Mouse (Mus musculus) layer of hippocampus, adult 9-10 months (tissue): ENCODE measurements around the gene Sdf4.

ENCODE experiments used
- DNase-seq: peaks from one replicate; pipeline ENCODE4 v3.0.0; 2022; ENCODE audit warnings: low spot score

Gene Sdf4

GRCm38 (mm10) chr4:156008369-156008768 lies 15.7 kb downstream of the Sdf4 start:
- DNase-seq = no peak

DNA sequence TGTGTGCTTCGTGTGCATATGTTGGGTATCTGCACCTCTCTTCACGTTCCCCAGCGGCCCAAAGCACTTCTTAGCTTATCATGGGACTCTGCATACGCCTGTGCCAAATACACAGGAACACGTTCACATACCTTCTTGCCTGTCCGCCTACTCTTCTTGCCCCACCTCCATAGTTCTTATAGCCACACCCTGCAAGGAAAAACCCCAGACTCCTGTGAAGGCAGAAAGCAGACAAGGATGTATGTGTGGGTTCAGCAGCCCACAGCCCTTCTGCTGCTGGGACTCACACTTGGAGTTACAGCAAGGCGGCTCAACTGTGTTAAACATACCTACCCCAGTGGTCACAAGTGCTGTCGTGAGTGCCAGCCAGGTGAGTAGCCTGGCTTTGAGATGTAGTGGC lies 21.0 kb downstream of the Sdf4 start, which contains the start of gene Tnfrsf4:
TSS of gene Tnfrsf4 (plus strand) at position 207 of the 400 bp plus-strand sequence.
- DNase-seq = no peak

DNA sequence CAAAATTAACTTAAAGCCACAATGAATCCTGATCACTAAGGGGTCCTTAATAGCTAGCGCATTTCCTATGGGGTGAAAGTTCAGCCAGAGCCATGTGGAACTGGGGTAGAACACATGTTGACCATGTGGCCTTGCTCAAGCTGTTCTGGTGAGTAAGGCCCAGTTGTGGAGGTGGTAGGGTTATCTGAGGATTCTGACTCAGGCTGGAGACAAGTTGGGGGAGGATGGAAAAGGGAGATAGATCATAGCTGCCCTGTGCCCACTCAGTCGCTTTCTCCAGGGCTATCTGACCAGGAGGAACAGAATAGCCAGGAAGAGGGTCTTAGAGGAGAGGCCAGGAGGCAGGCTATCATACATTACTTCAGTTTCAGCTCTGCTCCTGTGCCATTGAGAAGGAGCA lies 21.8 kb downstream of the Sdf4 start:
- DNase-seq = no peak

GRCm38 (mm10) chr4:156019771-156020170 lies 27.1 kb downstream of the Sdf4 start:
- DNase-seq = no peak

DNA sequence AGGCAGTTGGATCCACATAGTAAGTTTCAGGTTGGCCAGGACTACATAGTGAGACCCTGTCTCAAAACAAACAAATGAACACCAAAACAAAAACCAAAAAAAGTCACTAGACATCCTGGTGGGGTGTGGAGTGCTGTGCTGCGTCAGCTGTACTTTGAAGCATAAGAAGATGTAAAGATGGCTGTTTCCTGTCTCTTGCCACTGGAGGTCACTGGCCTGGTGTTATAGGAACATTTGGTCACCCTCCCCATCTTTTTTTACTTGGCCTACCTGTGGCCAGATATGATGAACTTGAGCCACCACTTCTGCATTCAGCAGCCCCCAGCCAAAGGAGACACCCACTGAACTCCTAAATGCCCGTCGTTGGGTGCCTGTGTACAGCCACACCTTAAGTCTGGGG lies 28.7 kb downstream of the Sdf4 start:
- DNase-seq = no peak

DNA sequence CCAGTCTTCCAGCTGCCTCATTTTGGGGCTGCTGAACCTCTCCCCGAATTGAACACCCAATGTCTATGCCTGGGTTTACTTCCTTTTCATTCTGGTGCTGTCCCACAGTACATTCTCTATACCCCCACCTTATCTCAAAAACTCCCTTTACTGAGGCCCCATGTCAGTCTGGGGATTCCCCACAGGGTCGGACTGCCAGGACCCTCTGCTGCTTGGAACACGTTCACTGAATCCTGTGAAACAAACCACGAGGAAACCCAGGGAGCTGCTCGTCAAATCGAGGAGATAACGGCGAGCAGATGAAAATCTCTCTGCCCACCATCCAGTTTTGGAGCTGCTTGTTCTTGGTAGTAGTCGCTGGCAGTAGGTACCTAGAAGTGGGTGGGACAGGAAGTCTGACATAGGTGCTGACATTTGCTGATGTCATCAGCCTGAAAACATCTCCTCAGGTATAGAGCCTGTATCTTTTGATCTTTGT lies 29.3 kb downstream of the Sdf4 start:
- no peak for DNase-seq

- DNase-seq = no peak
Measured at GRCm38 (mm10) chr4:156023520-156023919, 30.8 kb downstream of the Sdf4 start.

DNA sequence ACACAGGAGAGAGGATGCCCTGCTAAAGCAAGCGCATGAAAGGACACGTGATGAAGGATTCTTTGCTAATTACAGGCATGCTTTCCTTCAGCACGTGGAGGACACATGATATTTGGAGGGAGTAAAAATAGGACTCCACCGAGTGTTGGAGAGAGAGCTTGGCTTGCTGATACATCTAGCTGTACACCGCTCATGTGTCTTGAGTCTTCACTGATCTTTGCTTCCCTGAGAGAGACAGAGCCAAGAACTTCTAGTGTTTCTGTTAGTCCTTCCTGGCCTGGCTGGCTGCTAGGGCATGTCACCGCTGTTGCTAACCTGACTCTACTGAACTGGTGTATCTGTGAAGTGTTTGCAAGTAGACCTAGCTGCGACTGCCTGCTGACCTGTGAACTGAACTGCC lies 31.5 kb downstream of the Sdf4 start:
- DNase-seq = no peak

- no peak for DNase-seq
Measured at GRCm38 (mm10) chr4:156026013-156026412, 33.3 kb downstream of the Sdf4 start, which contains the start of gene Tnfrsf18. TSS of gene Tnfrsf18 (plus strand) at chr4:156026164.

- no peak for DNase-seq
Measured at GRCm38 (mm10) chr4:156028580-156028979, 35.9 kb downstream of the Sdf4 start.

DNA sequence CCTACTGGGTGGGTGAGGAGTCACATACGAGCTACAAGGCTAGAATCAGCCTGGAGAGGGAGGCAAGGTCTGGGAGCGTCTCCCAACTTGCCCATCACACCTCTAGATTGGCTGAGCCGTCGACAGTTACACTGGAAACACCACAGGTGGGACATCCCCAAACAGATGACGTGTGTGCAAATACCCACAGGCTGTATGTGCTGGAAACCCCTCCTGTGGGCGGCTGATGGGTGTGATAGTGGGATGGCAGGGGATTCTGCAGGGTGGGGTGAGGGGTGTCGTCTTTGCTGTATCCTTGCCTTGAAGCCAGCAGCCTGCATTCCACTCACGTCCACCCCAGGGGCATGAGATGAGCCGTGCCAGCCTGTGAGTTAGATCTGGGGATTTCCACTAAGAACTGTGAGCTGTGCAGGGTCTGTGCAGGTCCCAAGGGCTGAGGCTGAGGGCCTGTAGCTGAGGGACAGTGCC lies 38.0 kb downstream of the Sdf4 start:
- no peak for DNase-seq

GRCm38 (mm10) chr4:156031255-156031592 lies 38.6 kb downstream of the Sdf4 start:
- no peak for DNase-seq

- peak; percentile 35 for DNase-seq
Measured at GRCm38 (mm10) chr4:156031593-156032391, 39.1 kb downstream of the Sdf4 start.

DNA sequence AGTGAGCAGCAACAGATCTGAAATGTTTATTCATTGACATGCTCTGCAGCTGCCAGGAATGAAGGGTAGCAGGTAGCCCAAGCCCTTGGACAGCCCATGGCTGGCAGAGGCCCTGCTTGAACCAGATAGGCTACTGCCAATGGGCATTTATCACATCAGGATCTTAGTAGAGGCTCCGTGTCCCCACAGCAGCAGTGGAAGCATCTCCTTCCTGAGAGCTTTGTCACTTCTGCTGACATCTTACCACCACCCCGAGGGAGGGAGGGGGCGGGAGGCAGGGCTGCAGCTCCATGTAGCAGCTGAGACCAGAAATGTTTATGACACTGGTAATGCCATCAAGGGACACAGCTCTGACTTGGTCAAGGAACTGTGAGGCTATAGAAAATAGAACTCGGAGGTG lies 40.2 kb downstream of the Sdf4 start:
- no peak for DNase-seq

DNA sequence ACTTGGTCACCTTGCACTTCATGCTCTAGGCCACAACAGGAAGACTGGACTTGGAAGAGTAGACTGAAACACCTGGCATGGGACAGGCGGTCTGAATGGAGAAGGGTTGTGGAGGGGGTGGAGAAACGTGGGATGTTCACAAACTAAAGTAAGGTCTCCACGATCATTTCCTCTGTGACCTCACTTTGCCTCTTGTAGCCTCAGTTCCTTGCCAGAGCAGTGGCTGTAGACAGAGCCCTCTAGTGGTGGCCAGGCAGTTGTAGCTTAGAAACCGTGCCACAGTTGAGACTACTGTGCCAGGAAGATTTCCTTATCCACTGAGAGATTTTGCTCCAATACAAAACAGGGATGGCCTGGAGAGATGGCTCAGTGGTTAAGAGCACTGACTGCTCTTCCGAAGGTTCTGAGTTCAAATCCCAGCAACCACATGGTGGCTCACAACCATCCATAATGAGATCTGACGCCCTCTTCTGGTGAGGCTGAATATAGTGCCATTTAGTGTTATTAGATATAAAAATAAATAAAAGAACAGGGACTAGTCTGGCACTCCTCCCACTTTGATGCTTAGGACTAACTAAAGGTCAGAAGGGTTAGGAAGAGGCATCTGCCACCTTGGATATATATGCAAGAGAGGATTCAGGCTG lies 40.9 kb downstream of the Sdf4 start:
- DNase-seq = no peak

DNA sequence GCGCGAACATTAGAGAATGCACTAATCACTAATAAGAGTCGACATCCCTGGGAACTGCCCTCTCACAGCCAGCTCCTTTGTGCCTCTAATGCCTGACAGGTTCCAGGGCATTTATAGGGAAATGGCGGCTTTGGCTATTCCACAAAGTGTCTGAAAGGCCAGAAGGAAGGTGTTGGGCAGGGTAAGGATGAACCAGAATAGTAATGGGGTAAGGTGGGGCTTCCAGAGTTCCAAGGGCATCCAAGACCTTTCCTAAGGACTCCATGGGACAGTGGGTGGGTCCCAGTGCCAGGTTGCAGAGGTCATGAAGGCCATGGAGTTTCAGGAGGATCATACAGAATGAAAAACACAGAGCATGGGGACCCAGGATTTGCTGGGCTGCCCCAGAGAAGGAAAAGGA lies 41.6 kb downstream of the Sdf4 start:
- DNase-seq = no peak

- no peak for DNase-seq
Measured at GRCm38 (mm10) chr4:156034901-156035300, 42.2 kb downstream of the Sdf4 start.

GRCm38 (mm10) chr4:156044754-156045153 lies 52.1 kb downstream of the Sdf4 start:
- DNase-seq = no peak

GRCm38 (mm10) chr4:156049779-156050178 lies 57.1 kb downstream of the Sdf4 start:
- no peak for DNase-seq

DNA sequence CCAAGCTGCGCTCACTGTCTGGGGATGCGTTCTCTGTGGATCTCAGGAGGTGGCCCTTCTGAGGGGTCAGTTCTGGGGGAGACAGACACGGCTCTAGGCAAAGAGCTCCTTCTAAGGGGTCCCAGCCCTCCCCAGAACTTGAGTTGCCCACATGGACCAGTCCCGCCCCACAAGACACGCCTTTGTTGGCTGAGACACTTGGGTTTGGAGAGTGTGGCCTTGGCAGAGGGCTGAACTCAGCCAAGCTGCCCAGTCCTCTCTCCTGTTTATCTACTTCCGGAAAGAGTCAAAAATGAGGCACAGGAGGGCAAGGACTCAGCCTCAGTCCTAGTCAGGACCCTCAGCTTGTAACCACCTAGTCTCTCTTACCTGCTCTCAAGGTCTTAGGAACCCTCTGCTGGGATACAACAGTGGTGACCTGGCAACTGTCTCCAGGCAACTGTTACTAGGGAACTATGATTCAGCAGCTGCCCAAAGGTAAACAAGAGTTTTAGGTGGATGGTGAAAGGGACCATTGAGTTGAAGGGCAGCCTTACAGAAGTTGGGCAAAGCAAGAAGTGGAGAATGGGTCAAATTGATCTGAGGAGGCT lies 57.8 kb downstream of the Sdf4 start:
- no peak for DNase-seq

DNA sequence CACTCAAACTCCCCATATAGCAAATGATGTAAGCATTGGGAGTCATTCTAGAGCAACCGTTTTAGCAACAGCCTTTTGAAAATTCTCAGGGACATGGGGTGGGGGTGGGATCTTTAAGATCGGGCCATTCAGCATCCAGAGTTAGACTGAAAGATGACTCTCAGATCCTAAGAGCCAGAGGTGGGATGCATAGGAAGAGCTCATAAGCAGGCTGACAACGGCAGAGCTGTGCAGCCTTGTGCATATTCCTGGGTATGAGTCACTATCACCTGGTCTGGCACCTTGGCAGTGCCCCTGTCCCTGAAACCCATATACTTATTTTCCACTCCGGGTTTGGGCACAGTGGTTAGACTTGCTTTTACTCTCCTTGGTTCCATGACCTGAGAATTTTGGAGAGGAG lies 60.4 kb downstream of the Sdf4 start:
- no peak for DNase-seq

DNA sequence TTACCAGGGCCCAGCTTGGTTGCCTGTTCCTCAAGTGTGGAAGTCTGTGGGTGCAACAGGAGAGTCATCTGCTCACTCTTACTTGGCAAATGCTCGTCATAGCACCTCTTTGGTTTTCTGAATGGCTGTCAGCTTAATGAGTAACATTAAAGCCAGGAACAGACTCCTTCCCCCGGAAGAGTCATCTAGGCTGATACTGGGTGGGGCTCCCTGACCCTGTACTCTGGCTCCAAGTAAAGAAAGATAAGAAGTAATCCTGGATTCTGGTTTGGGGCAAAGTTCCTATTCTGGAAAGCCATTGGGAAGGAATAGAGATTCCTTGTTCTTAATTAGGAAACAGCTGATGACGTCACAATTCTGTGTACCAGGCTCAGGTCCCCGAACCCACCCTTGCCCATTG lies 61.5 kb downstream of the Sdf4 start:
- DNase-seq = no peak

DNA sequence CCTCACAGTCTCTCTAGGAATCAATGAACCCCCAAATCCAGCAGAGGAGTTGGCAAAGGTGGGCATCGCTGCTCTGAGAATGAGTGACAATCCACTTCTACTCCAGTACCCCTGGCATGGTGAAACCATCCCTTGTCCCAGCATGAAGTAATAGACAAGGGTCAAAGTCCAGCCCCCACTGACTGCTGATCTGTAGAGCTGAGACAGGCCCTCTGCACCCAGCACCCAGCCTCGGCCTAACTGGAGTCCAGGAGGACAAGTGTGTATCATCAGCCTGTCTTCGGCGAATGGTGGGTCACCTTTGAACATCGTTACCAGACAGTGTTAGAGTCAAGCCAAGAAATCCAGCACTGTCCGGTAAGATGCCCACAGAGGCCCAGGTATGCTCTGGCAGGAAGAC lies 61.9 kb downstream of the Sdf4 start:
- DNase-seq = no peak
